Mouse (Mus musculus) thymus, adult 2 months (tissue): ENCODE results near the gene Fibp.

Experiments used
- CTCF ChIP-seq: fragments of 200-500 bp; IDR thresholded peaks from 2 replicates; pipeline ENCODE4 v1.5.1; 2012; ENCODE audit warnings: mild to moderate bottlenecking, control low read depth, low read length, moderate library complexity, borderline replicate concordance; ENCODE audit not compliant: control insufficient read depth, poor library complexity, insufficient read depth; ENCODE audit errors: extremely low read depth
- POLR2A ChIP-seq: fragments of 200-500 bp; IDR thresholded peaks from 2 replicates; pipeline ENCODE4 v1.6.1; 2012; ENCODE audit warnings: mild to moderate bottlenecking, low read length, control low read depth, moderate library complexity; ENCODE audit not compliant: control insufficient read depth, poor library complexity, insufficient read depth; ENCODE audit errors: extremely low read depth

- TF ChIP-seq POLR2A (no peak), CTCF (no peak)
Measured at GRCm38 (mm10) chr19:5410641-5411040, 49.8 kb upstream of the Fibp start.
